Mouse (Mus musculus) liver, postnatal 0 days (tissue): Measurements from ENCODE around the gene Fam160a1. TPM values are rescaled to one million over a fixed set of nuclear protein-coding genes. Genes with fewer than 3 reads are reported as not detected.

ENCODE experiments used
- ATAC-seq: fragments of 200-750 bp; cut with Nextera tagmentation; 2 replicates; pipeline ENCODE4 v1.8.0; 2017; ENCODE audit warnings: mild to moderate bottlenecking, moderate library complexity
- DNase-seq: peaks from one replicate; pipeline ENCODE4 v3.0.0-alpha.2; 2016
- H3K27ac ChIP-seq: fragments of 300-500 bp; sonication (generic); 2 replicates; pipeline ENCODE4 v1.5.1; 2014; ENCODE audit warnings: antibody characterized with exemption, moderate library complexity, mild to moderate bottlenecking, low read depth
- H3K27me3 ChIP-seq: fragments of 300-500 bp; sonication (generic); 2 replicates; pipeline ENCODE4 v1.6.1; 2014; ENCODE audit warnings: low read length, control low read depth, mixed read lengths; ENCODE audit not compliant: insufficient read depth
- H3K36me3 ChIP-seq: fragments of 300-500 bp; sonication (generic); replicated peaks from 2 replicates; pipeline ENCODE4 v1.6.1; 2014; ENCODE audit warnings: mild to moderate bottlenecking, control low read depth, low read length, moderate library complexity, mixed read lengths; ENCODE audit not compliant: insufficient read depth
- H3K4me1 ChIP-seq: fragments of 300-500 bp; sonication (generic); 2 replicates; pipeline ENCODE4 v1.6.1; 2014; ENCODE audit warnings: antibody characterized with exemption, mild to moderate bottlenecking, control low read depth; ENCODE audit not compliant: insufficient read depth
- H3K4me2 ChIP-seq: fragments of 300-500 bp; sonication (generic); 2 replicates; pipeline ENCODE4 v1.6.1; 2014; ENCODE audit warnings: low read depth, mild to moderate bottlenecking, low read length, moderate library complexity, mixed read lengths
- H3K4me3 ChIP-seq: fragments of 300-500 bp; sonication (generic); 2 replicates; pipeline ENCODE4 v1.5.1; 2014; ENCODE audit warnings: low read depth, low read length
- H3K9ac ChIP-seq: fragments of 300-500 bp; sonication (generic); replicated peaks from 2 replicates; pipeline ENCODE4 v1.6.1; 2014; ENCODE audit warnings: mild to moderate bottlenecking, moderate library complexity
- H3K9me3 ChIP-seq: fragments of 300-500 bp; sonication (generic); 2 replicates; pipeline ENCODE4 v1.6.1; 2016; ENCODE audit warnings: mild to moderate bottlenecking, control low read depth, low read length, mixed read lengths
- CTCF ChIP-seq: sonication (generic); IDR thresholded peaks from 2 replicates; pipeline ENCODE4 v1.5.1; 2016; ENCODE audit warnings: antibody characterized with exemption, low read depth
- EP300 ChIP-seq: IDR thresholded peaks from 2 replicates; pipeline ENCODE4 v1.6.1; 2016; ENCODE audit warnings: antibody characterized with exemption, low read depth, mild to moderate bottlenecking
- WGBS: fragments of 180-500 bp; shearing (Covaris S2); extraction: QIAGEN DNeasy Blood & Tissue Kit; methylation state at CpG from one replicate; pipeline ENCODE4 v1.1.7; 2014; ENCODE audit not compliant: insufficient replicate concordance; 5-methylcytosine and 5-hydroxymethylcytosine counted together
- polyA plus RNA-seq: library from polyadenylated mRNA; unstranded; fragments of >200 nt; fragmentation: Nextera tagmentation; extraction: Ambion mirVana; gene quantifications from 2 replicates; pipeline ENCODE4 v1.2.1, GENCODE M21; 2015

The Fam160a1 gene
- polyA plus RNA-seq, 1 experiment from 2014 or later, result 0.31 TPM

DNA sequence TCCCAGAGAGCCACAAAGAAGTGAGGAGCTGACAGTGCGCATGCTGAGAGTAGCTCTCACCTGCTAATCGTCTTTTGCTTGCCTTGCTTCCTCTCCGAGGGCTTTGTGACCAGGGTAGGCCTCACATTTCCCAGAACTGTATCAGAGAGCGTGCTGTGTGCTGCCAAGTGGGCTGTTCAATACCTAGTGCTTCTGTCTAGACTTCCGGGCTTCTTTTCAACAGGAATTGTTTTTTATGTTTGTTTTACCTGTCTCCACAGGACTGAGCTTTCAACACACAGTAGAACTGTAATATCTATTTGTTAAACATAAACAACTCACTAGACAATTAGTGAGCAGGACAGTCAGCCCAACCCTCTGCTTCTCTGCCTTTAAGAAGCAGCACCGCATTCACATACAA is 28.2 kb upstream of the Fam160a1 start:
- no peaks in the 10 kb centered on the region for H3K9me3 ChIP-seq
- DNase-seq (no peak), ATAC-seq (no peak)
- TF ChIP-seq EP300 (no peak), CTCF (no peak)
- 57% methylated on average over 6 of the region's 6 CpGs for WGBS
- H3K27ac ChIP-seq, result no peak overlapping the region
- H3K9ac ChIP-seq, result no peak overlapping the region
- no peak overlapping the region for H3K4me2 ChIP-seq
- no peaks in the 10 kb centered on the region for H3K36me3 ChIP-seq
- H3K27me3 ChIP-seq, result no peaks in the 10 kb centered on the region
- no peaks in the 10 kb centered on the region for H3K4me1 ChIP-seq
- H3K4me3 ChIP-seq, result no peak overlapping the region

DNA sequence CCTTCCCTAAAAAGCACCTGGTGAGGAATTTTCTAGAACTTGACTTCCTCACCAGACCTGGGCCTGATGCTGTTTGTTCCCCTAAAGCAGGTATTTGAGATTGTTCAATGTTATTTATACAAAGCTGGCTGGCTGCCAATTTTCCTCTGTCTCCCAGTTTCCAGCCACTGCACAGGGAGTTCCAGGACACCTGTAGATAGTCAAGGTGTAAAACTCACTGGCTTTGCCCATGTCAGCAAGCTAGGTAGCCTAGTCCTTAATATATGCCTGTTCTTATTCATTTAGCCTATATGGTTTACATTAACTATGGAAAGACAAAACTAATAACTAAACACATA is 25.8 kb upstream of the Fam160a1 start:
- Histone ChIP-seq H3K4me2 (no peak overlapping the region), H3K9me3 (no peaks in the 10 kb centered on the region), H3K4me1 (no peaks in the 10 kb centered on the region), H3K9ac (no peak overlapping the region), H3K27ac (no peak overlapping the region), H3K4me3 (no peak overlapping the region), H3K27me3 (no peaks in the 10 kb centered on the region), H3K36me3 (no peaks in the 10 kb centered on the region)
- DNase-seq (peak; percentile 34), ATAC-seq (no peak)
- no peak for TF ChIP-seq CTCF
- TF ChIP-seq EP300, result no peak

DNA sequence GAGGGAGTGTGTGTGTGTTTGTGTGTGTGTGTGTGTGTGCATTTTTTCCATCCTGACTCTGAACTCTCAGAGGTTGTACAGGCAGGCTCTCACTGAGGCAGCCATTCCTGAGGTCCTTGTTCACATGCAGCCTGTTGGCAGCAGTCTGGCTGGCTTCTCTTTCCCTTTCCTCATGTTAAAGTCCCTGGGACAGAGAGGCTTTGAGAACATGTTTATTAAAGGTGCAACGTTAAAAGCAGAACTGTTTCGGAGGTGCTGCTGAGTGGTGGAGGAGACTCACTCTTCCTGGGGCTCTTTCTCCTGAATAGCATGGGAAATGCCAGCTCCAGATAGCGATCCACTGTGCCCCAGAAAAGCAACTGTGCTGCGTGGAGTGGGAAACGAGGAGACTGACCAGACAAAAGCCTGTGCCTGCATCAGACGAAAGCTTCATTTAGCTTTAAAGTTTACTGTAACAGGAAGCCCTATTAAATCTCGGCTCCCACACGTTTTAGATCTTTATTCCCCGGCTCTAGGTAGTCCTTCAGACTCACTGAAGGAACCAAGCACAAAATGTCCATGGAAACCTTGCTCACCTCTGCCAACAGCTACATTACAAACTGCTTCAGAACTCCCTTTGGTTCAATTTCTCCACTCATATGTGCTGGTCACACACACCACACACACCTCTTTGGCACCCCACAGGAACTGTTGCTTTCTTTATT is 25.2 kb upstream of the Fam160a1 start:
- 32% methylated on average over 9 of the region's 9 CpGs for WGBS
- Histone ChIP-seq H3K36me3 (no peaks in the 10 kb centered on the region), H3K9ac (no peak overlapping the region), H3K4me3 (no peak overlapping the region), H3K27ac (no peak overlapping the region), H3K4me2 (no peak overlapping the region), H3K27me3 (no peaks in the 10 kb centered on the region), H3K4me1 (no peaks in the 10 kb centered on the region), H3K9me3 (no peaks in the 10 kb centered on the region)
- TF ChIP-seq EP300 (no peak), CTCF (no peak)
- no peak for ATAC-seq
- DNase-seq, result no peak

DNA sequence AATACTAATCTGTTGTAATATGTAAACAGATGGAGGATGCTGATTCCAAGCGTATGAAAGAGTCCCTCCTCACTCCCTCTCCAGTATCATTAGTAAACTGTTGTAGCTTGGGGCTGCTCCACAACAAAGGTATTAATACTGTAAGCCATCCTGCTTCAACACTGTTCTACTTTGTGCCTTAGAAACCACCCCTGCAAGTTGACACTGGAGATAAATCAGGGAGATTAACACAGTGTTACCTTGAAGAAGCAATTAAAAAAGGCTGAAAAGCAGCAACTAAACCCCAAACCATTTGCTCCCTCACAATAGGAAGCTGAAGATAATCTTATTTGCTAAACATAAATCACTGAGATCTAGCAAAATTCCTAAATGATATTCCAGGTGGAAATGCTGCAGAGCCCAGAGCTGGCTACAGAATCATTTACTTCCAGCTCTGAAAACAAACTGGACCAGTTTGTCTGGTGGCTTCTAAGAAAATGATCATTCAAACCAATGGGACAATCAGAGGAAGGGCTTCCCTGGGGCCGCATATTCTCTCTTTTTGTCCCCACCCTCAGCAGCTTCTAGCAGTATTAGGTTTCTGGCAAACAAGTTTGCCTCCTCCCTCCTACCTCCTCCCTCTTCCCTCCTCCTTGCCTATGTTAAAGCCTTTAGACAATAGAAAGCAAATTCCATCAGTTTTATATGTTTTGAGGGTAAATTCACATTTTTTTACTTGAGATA is 24.5 kb upstream of the Fam160a1 start:
- ATAC-seq, result no peak
- H3K4me2 ChIP-seq, result no peak overlapping the region
- H3K9me3 ChIP-seq, result no peaks in the 10 kb centered on the region
- no peak overlapping the region for H3K9ac ChIP-seq
- 53% methylated on average over 2 of the region's 2 CpGs for WGBS
- no peak overlapping the region for H3K4me3 ChIP-seq
- no peaks in the 10 kb centered on the region for H3K27me3 ChIP-seq
- TF ChIP-seq EP300, result no peak
- TF ChIP-seq CTCF, result no peak
- no peaks in the 10 kb centered on the region for H3K4me1 ChIP-seq
- no peak overlapping the region for H3K27ac ChIP-seq
- DNase-seq, result no peak
- no peaks in the 10 kb centered on the region for H3K36me3 ChIP-seq

DNA sequence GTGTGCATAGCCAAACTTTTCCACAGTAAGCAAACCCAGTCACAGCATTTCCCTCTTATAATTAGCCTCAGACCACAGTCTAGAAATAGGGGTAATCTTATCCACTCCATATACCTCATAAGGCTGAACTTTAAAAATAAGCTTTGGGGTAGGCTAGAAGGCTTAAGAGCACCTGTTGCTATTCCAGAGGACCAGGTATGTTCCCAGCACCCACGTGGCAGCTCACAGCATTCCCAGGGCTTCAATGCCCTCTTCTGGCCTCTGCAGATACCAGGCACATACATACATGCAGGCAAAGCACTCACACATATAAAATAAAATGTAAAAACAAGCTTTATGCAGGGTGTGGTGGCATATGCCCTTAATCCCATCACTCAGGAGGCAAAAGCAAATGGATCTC is 16.5 kb upstream of the Fam160a1 start:
- Histone ChIP-seq H3K4me1 (no peaks in the 10 kb centered on the region), H3K4me2 (no peak overlapping the region), H3K9me3 (no peaks in the 10 kb centered on the region), H3K36me3 (no peaks in the 10 kb centered on the region), H3K4me3 (no peak overlapping the region), H3K27ac (no peak overlapping the region), H3K9ac (no peak overlapping the region), H3K27me3 (no peaks in the 10 kb centered on the region)
- DNase-seq (no peak), ATAC-seq (no peak)
- TF ChIP-seq EP300 (no peak), CTCF (no peak)
- WGBS, result 68% methylated on average over 1 of the region's 1 CpGs

DNA sequence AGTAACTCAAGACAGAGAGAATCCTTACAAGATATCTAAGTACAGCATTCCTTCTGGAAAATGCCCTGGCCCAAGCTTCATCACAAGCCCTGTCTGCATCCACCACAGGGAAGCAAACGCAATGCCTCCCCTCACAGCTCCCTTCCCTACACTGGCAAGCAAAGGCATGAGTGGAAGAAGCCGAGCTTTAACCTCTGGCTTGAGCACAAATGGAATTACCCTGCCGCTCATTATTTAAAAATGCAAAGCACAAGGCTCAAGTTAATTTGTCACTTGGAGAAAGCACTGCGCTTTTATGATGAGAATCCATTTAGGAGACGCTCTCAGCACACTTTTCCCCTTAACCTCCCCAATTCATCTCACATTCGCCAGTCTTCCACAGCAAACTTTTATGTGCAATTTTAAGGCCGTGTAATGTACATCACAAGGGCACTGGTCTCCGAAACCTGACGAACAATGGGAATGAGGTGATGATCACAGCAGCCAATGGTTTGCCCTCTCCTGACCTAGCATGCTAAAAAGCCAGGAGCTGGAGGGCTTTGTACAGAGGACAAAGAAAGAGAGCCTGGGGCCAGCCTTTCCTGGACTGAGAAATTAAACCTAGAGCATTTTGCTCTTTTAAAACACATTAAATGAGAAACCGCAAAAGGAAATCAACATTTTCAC is 15.5 kb upstream of the Fam160a1 start:
- H3K27ac ChIP-seq, result no peak overlapping the region
- H3K27me3 ChIP-seq, result no peaks in the 10 kb centered on the region
- no peaks in the 10 kb centered on the region for H3K36me3 ChIP-seq
- no peak for ATAC-seq
- DNase-seq, result no peak
- no peak overlapping the region for H3K9ac ChIP-seq
- no peak overlapping the region for H3K4me3 ChIP-seq
- H3K4me1 ChIP-seq, result no peaks in the 10 kb centered on the region
- H3K4me2 ChIP-seq, result no peak overlapping the region
- TF ChIP-seq EP300, result no peak
- no peak for TF ChIP-seq CTCF
- WGBS, result 77% methylated on average over 10 of the region's 10 CpGs
- H3K9me3 ChIP-seq, result no peaks in the 10 kb centered on the region
